Mouse (Mus musculus): ENCODE data around the gene Glis2. TPM values are rescaled to one million over a fixed set of nuclear protein-coding genes. Genes with fewer than 3 reads are reported as not detected.
A peak's percentile ranks its signal among the peaks of the same experiment; 100 is the strongest.

Gene Glis2
- total RNA-seq, 4 experiments from 2014 or later = 1.8 to 4.0 (median 3.5) TPM

DNA sequence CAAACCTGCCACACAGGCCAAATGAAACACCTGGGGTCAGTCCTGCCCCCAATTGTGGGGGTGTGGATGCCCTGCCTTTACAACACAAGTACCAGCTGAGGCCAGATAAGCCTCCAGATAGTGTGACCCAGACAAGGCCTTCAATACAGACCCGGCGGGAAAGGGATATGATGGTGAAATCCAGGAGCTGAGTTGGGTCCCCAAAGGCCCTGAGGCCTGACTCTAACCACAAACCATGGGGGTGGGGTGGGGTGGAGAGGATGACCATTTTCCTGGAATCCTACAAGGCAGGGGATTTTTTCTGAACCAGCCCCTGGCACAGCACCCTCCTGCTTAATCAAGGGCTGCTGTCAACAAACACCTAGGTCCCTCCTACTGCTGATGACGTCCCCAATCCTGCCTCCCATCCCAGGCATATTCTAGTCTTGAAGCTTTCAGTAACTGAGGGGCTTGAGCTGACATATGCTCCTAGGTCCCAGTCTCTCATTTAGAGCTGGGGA, 44.4 kb downstream of the Glis2 start:
- no peak for DNase-seq (ENCODE audit: low spot score in 2 of 2)

DNA sequence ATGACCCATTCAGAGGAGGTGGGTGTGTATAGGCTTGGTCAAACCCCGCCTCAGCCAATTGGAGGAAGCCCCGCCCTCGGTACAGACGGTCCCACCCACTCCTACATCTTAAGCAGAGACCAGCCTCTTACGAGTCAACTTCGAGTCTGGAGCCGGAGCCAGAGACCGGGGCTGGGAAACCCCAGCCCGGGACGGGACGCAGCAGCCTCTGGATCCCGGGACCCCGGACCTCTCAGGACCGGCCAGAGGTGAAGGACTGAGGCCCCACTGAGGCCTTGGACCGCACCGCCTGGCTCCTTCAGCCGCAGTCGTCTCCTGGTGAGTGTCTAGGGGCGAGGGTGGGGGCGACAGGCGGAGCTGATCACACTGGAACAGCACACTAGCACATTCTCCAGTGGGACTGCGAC, 45.3 kb downstream of the Glis2 start, which contains the start of the genes Vasn and Dnaja3:
Gene Vasn, plus strand, starts transcription at position 111 of the 407 bp plus-strand sequence.
Gene Dnaja3, plus strand, starts transcription at position 159 of the 407 bp plus-strand sequence.
- DNase-seq (ENCODE audit: low spot score in 2 of 2) = peak; percentile 85 to 87

GRCm38 (mm10) chr16:4640267-4641005, 45.9 kb downstream of the Glis2 start:
- no peak for DNase-seq (ENCODE audit: low spot score in 2 of 2)

DNA sequence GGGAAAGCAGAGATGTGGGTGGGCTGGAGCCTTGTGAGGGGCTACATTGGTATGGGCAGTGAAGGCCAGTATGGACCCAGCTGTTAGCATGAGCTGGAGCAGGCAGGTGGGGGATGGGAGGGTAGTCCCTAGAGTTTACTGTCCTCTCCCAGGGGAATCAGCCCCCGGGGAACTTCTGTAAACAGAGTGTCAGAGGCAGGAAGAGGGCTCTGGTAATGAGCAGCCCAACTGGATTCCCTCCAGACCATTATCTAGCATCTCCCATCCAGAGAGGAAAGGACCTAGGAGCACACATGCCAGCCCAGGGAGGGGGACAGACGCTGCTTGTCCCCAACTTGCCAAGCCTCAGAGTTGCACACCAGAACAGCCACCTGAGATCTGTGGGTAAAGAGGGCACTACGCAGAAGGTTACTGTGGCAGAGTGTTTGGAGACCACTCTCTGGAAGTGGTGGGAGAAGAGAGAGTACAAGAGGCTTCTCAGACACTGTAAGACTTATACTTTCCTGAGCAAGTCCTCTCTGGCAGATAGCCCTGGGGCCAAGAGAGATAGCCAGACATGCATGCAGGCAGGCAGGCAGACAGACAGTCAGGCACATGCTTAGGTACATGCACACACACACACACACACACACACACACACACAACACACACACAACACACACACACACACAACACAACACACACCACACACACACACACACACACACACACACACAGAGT, 46.8 kb downstream of the Glis2 start:
- DNase-seq (ENCODE audit: low spot score in 2 of 2) = no peak

DNA sequence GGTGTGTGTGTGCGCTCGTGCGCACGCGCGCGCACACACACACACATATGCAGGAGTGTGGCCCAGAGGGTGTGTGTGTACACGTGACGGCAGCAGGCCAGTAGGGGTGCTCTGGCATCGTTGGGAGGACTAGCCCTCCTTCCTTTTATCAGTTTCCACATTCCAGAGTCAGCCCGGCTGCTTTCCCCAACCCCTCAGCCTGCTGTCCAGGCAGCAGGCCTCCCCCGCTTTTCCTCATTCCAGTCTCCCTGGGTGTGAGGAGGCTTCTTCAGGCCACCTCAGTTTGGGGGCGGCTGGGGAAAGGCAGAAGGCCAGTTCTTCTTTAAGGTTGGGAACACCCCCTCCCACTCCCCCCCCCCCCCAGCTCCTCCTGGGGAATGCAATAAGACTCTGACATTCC, 47.7 kb downstream of the Glis2 start:
- DNase-seq (ENCODE audit: low spot score in 2 of 2) = peak in 1 of 2 experiments; percentile 23

- DNase-seq (ENCODE audit: low spot score in 2 of 2) = no peak
These were observed 48.4 kb downstream of the Glis2 start for GRCm38 (mm10) chr16:4642937-4643336.

- peak; percentile 85 to 88 for DNase-seq (ENCODE audit: low spot score in 2 of 2)
These were observed 49.3 kb downstream of the Glis2 start for GRCm38 (mm10) chr16:4643670-4644419.

DNA sequence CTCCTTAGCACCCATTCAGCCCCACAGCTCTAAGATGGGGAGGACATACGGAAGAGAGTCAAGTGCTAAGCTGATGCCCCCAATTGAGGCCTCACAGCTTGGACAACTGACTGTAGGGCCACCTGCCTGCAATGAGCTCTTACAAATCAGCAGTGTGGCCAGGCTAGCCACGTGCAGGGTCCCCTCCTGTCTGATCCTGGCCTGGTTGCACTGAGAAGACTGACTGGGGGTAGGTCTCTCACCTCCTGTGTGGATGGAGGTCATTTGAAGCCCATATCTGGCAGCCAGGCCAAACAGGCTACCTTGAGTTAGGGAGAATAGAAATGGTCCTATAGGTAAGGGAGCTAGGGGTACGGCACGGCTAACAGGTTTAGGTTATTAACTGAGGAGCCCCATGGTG, 51.4 kb downstream of the Glis2 start:
- DNase-seq (ENCODE audit: low spot score in 2 of 2) = no peak

DNA sequence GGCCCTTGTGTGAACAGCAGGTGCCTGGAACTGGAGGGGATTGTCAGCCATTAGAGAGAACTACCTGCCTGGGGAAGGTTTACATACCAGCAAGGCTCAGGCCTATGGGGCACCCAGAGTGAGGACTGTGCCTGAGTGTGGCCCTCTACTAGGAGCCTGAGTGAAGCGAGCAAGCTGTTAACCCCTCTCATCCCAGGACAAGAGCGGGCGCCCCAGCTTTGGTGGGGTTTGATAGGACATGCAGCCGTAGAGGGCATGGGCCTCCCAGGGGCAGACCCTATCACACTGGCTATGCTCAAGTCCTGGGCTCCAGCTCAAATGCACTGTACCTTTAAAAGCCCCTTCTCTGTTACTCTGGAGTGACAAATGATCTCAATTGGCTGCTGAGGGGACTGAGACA, 52.3 kb downstream of the Glis2 start:
- no peak for DNase-seq (ENCODE audit: low spot score in 2 of 2)

- DNase-seq (ENCODE audit: low spot score in 2 of 2) = peak in 1 of 2 experiments; percentile 59
These were observed 53.2 kb downstream of the Glis2 start for GRCm38 (mm10) chr16:4647651-4648141.

GRCm38 (mm10) chr16:4648416-4649023, 54.0 kb downstream of the Glis2 start:
- DNase-seq (ENCODE audit: low spot score in 2 of 2) = no peak

GRCm38 (mm10) chr16:4649211-4649610, 54.7 kb downstream of the Glis2 start:
- no peak for DNase-seq (ENCODE audit: low spot score in 2 of 2)

- no peak for DNase-seq (ENCODE audit: low spot score in 2 of 2)
These were observed 55.2 kb downstream of the Glis2 start for GRCm38 (mm10) chr16:4649692-4650091.

DNA sequence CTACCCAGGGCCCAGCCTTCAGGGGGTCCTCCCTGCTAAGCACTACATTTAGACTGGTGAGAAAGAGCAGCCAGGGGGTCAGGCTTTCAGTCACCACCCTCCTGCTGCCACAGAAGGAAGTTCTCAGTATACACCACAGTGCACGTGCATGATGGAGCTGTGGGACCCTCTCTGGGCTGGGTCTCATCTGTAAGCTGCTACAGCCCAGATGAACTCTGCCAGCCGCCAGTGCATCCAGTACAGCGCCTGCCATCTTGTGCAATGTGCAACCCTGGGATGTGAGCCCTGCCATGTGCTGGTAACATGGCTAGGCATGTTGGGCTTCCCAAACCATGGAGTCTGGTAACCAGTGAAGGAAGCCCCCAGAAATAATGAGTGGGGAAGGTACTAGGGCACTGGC, 55.6 kb downstream of the Glis2 start:
- no peak for DNase-seq (ENCODE audit: low spot score in 2 of 2)

GRCm38 (mm10) chr16:4651081-4651480, 56.6 kb downstream of the Glis2 start:
- DNase-seq (ENCODE audit: low spot score in 2 of 2) = no peak

- DNase-seq (ENCODE audit: low spot score in 2 of 2) = no peak
These were observed 57.1 kb downstream of the Glis2 start for GRCm38 (mm10) chr16:4651624-4652023.

DNA sequence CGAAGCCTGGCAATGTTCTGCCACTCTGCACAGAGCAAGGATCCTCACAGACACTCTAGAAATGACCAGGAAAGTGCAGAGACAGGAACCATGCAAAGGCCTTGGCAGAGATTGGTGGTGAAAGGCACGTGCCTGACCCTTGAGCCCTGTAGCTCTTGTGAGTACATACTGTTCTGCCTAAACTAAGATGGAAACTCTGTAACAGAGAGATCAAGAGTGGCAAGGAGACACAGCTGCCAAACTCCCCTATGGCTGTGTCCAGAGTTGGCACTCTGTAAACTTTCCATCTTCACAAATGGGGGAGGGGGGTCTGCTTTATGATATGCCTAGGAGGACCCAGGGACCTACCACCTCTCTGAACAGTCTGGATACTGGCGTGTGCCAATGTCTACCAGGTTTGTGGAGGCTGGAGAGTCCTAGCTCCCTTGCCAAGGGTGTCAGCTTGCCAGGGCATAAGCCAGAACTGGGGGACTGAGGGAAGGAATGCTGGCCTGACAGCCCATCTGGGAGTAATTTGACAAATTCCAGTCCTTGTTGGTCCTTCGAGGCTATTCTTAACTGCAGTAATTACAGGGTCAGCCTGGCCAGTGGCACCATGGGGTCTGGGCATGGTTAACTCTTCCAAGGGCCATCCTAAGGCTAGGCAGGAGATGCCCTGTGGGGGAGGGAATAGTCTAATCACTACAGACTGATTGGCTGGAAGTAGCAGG, 58.3 kb downstream of the Glis2 start:
- no peak for DNase-seq (ENCODE audit: low spot score in 2 of 2)

DNA sequence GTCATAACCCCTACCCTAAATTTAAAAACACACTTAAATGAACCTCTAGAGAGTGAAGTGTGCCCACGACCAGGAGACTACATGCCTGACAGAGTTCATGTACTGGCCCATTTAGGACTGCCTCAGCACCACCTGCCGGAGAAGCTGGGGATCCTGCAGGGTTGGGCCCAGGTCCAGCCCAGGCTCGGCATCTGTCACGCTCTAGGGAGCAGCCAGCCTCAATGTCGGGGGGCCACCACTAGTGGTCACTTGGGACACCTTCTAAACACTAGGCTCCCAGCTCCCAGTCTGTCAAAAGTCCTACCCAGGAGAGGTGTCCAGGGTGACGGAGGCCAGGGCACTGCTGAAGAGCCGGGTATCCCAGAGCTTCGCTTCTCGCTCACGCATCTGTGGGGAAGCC, 60.2 kb downstream of the Glis2 start:
- DNase-seq (ENCODE audit: low spot score in 2 of 2) = peak in 1 of 2 experiments; percentile 43

DNA sequence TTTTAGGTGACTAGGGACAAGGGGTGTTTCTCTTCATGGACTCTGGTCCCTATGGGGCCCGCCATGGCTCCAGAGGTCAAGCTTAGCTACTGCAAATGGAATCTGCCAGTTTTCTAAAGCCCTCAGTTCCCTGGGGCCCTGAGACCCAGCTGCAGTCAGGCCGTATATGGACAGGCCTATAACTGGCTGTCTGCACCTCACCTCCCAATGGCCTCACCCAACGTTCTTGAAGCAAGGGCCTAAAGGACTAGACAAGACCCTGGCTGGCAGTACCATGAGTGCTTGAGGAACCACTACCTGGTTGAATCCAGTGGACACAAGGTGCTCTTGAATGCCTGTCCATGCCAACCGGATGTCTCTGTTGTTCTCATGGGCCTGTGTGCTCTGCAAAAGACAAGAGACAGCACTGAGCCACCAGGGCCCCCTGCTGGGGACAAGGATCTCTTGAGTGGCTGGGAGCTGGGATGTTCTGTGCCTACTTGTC, 60.8 kb downstream of the Glis2 start:
- DNase-seq (ENCODE audit: low spot score in 2 of 2) = peak in 1 of 2 experiments; percentile 49

Data from gastrocnemius, adult 8-10 months (tissue).